Mouse (Mus musculus): ENCODE results near the gene Tex9.

DNA sequence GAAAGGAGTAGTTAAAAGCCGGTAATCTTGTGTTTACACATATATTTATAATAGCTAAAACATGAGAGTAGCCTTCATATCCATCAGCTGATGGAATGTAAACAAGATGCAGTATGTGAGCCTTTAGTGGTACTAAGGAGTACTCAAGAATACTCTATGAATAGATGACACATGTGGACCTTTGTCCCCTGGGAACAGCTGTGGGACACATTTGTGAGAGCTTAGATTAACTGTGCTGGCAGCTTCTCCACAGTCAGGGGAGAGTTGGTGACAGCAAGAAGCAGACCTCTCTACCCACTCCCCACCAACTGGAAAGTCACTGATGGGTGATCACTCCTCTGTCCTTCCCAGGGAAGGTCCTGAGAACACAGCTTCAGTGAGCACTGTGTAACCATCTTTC lies 41.6 kb downstream of the Tex9 start:
- no peak for TF ChIP-seq CTCF (IDR thresholded peaks at IDR 0.05; ENCODE audit: insufficient read depth, low read depth, low read length)
- no peak for TF ChIP-seq POLR2A (IDR thresholded peaks at IDR 0.05; ENCODE audit: insufficient read depth, low read depth, low read length)
